Mouse (Mus musculus) ES-Bruce4 (cell line): ENCODE measurements around the gene Gm29776.

Experiments used
- CTCF ChIP-seq: IDR thresholded peaks from one replicate; pipeline ENCODE4 v1.8.1; 2011; ENCODE audit warnings: low read depth, low read length
- EP300 ChIP-seq: IDR thresholded peaks from 2 replicates; pipeline ENCODE4 v1.6.1; 2011; ENCODE audit warnings: low read depth, low read length; ENCODE audit not compliant: insufficient read depth
- POLR2A ChIP-seq: IDR thresholded peaks from one replicate; pipeline ENCODE4 v1.8.1; 2011; ENCODE audit warnings: low read length; ENCODE audit not compliant: insufficient read depth

GRCm38 (mm10) chr14:54686522-54687143 is 12.0 kb downstream of the Gm29776 start, which contains the start of gene Acin1:
- TF ChIP-seq CTCF (no peak), EP300 (no peak), POLR2A (peak; percentile 26)
